Mouse (Mus musculus) central nervous system, embryonic 11.5 days (tissue): ENCODE results near the gene Pi4k2b. TPM values are rescaled to one million over a fixed set of nuclear protein-coding genes. Genes with fewer than 3 reads are reported as not detected.

Source experiments
- polyA plus RNA-seq: library from polyadenylated mRNA; depleted of rRNA; stranded (reverse); fragments of >200 nt; gene quantifications from 2 replicates; pipeline ENCODE4 v1.2.3, GENCODE M21; 2012; rRNA removed

Gene Pi4k2b
- polyA plus RNA-seq = 20.5 and 21.0 TPM in 2 replicates

DNA sequence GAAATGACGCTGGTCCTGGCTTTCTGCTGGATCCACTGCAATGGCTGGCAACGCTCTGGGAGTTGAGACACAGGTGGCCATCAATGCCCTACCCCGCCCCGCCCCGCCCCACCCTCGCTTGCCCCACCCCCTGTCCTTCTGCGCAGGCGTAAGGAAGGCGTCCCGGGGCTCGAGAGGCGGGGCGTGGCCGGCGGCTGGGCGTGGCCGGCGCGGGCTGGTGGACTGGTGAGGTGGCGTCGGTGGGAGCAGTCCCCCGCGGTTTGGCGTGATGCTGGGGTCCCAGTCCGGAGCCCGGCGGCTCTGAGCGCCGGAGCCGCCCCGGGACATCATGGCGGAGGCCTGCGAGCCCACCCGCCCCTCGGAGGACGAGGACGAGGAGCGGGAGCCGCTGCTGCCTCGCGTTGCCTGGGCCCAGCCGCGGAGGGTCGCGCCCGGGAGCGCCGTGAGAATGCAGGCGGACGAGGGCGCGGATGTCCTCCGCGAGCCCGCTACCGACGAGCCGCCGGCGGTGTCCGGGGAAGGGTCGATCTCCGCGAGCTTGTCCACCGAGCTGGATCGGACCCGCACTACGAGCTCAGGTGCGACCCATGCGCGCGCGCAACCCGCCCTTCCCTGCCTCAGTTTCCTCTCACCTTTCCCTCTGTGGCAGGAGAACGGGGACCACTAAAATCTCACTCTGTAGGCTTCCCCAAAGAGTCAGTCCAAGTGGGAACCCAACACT is at the start of gene Pi4k2b:
Gene Pi4k2b (plus strand): TSS at position 184 of the 721 bp plus-strand sequence.

GRCm38 (mm10) chr5:52775237-52775636 is 33.9 kb downstream of the Pi4k2b start, which contains the start of gene Zcchc4:
TSS of gene Zcchc4 (plus strand) at chr5:52775409.

Other genes with a start within 250 kb of the Pi4k2b start
- gene Lgi2, start 175.1 kb upstream of the Pi4k2b start, polyA plus RNA-seq = 1.8 and 3.1 TPM in 2 replicates
- 7.4 and 11.3 TPM in 2 replicates for gene Sepsecs, start 71.9 kb upstream of the Pi4k2b start, polyA plus RNA-seq
- 16.4 and 25.7 TPM in 2 replicates for gene Zcchc4, start 33.8 kb downstream of the Pi4k2b start, polyA plus RNA-seq
- 192 and 306 TPM in 2 replicates for gene Anapc4, start 92.4 kb downstream of the Pi4k2b start, polyA plus RNA-seq